Mouse (Mus musculus) brain, embryonic 18.5 days (tissue): ENCODE data around the gene Xpa.
"Not testable (repeated sequence)": the region's sequence is repeated elsewhere in the genome, so short reads cannot be mapped to it uniquely, and the experiment has no call there.

ENCODE experiments used
- DNase-seq: peaks from one replicate; pipeline ENCODE4 v3.0.0-alpha.2; 2012; ENCODE audit warnings: low read depth, low spot score

Gene Xpa

DNA sequence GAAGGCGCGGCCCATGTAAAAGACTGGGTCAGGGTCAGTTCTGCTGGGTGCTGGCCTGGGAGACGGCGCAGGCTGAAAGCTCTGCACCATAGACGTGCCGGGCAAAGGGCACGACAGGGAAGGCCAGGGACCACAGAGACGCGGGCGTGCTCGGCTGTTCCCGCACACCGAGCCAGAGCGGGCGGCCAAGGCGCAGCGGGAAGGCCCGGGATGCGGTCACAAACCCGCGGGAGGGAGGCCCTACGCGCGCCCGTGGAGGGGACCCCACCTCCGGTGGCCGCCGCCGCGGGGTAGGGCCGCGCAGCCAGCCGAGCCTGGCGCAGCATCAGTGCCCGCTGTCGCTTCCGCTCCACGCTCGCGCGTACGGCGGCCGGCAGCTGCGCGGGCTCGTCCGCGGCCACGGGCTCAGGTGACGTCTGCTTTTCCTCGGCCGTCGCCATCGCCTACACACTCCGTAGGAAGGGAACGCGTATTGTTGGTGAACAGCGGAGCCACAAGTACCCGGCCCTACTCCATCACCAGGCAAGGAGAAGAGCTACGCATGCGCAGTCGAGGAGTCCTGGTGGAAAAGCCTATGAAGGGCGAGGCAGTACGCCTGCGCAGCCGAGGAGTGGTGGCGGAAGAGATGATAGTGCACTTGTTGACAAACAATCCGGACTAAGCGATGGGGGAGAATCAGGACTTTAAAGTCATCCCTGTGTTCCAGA lies at the start of gene Xpa:
Gene Xpa, minus strand, starts transcription at position 531 of the 707 bp plus-strand sequence.
- peak; percentile 93 for DNase-seq

- DNase-seq = no peak
Measured at GRCm38 (mm10) chr4:46235871-46236270, 39.8 kb upstream of the Xpa start.

- DNase-seq = no peak
Measured at GRCm38 (mm10) chr4:46234739-46235138, 38.6 kb upstream of the Xpa start.

DNA sequence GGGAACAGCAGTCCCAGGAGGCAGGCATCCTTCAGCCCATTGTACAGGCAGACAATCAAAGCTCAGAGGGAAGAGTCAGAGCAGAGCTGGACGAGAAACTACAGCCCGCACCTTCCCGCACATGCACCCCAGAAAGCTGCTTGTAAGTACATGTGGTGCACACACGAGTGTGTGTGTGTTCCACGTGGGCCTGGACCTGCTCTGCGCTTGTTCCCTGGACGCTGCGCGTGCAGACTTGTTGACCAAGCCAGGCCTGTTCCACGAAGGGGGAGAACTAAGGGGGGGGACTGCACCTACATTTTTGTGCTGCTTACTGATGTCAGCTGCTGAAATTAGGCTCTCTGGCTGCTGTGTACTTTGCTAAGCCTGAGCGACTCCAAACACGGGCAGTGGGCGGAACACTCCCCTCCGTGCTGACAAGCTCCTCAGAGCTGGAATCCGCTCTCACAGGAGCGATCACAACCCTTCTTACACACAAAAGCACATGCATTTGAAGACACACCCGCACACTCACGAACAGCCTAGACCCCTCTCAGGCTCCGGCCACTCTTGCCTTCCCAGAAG lies 30.9 kb upstream of the Xpa start:
- DNase-seq = no peak

GRCm38 (mm10) chr4:46221090-46221489 lies 25.0 kb upstream of the Xpa start:
- no peak for DNase-seq

DNA sequence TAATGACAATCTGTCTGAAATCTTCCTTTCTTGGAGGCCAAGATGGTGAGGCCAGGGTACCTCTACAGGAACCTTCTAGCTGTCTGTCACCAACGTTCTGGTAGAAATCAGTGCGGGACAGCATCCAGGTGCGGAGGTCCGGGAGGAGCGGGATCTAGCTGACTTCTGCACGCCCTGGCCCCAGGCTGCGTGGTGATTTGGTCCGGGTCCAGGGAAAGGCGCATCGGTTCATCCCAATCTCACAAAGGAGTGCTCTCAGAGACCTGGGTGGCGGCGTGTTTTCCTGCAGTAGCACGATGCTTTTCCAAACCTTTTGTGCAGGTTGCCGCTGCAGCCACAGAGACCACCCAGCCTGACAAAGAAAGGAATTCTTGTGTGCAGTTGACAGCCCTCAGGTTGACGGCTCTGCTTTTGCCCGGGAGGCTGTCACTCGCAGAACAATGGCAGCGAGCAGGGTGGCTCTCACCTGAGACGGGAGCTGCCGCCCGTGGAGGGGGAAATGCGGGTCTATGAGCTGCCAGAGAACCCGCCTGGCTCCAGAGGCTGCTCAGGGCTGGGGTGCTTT lies 6.5 kb upstream of the Xpa start:
- DNase-seq = no peak

DNA sequence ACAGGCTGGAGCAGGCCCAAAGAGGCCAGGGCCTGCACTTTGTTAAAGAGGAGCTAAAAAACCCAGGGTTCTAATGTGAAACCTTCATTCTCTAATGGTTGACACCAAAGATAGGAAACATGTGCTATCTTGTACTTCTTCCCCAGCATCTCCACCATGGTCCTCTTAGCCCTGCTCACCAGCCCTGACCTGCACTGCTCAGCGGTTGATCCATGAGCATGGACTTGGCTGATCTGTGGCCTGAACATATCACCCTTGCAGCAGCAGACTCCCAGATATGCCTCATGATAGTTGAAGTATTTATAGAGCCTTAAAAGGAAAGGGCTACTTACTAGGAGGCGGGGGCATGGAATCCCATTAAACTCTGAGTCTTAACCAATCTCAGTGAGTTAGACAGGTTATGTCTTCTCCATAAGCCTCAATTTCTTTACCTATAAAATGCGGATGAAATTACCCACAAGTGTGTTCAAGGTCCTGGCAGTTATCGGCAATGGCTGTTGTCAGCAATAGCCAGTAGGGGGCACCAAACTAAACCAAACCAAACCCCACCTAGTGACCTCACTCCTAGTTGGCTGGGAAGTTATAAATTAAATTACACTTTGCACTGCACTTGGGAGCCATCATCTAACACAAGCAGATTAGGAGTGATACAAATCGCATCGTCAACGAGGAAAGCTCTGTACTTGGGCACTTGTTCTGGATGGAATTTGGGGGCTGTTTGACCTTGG lies 5.9 kb upstream of the Xpa start:
- DNase-seq = peak; percentile 62

DNA sequence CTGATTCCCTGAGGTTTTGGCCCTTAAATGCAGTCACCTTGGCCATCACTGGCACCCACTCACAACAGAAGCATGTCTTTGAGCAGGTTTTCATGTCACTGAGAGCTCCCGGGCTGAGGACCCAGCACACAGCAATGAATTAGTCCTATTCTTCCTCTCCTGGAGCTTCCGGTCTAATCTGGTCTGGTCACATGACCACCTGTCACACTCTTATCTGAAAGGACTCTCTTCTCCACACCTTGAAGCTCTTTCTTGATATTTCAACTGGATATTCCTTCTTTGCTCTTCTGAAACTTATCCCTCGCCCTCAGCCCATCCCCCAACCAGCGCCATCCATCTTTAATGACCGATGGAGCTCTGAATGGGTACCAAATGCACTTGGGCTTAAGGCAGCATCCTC lies 2.0 kb upstream of the Xpa start:
- no peak for DNase-seq

DNA sequence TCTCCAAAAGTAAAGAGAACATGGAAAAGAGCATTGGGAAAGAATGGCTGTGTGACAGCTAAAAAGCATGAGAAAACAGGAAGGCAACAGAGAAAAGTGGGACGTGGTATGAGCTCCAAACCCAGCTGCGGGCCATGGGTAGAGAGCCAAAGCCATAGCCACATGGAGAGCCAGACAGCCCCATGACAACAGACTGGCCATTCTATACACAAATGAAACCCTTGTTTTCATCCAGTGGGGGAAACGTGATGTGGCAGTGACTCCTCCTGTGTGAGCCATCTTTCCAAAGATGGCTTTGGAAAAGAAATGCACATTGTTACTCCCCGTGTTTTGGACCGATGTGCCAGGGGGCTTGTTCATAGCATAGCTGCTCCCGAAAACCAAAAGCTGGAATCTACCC lies 402 bp upstream of the Xpa start:
- no peak for DNase-seq

GRCm38 (mm10) chr4:46192011-46192410 lies 4.1 kb downstream of the Xpa start:
- DNase-seq = not testable (repeated sequence)

DNA sequence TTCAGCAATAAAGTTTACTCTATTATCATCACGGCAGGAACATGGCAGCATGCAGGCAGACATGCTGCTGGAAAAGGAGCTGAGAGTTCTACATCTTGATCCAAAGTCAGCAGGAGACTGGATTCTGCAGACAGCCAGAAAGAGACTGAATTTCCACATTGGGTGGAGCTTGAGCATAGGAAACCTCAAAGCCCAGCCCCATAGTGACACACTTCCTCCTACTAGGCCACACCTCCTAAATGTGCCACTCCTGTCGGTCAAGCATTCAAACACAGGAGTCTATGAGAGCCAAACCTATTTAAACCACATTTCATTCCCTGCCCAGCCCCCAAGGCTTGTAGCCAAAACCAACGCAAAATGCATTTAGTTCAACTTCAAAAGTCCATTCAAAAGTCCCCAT lies 9.6 kb downstream of the Xpa start:
- DNase-seq = no peak

DNA sequence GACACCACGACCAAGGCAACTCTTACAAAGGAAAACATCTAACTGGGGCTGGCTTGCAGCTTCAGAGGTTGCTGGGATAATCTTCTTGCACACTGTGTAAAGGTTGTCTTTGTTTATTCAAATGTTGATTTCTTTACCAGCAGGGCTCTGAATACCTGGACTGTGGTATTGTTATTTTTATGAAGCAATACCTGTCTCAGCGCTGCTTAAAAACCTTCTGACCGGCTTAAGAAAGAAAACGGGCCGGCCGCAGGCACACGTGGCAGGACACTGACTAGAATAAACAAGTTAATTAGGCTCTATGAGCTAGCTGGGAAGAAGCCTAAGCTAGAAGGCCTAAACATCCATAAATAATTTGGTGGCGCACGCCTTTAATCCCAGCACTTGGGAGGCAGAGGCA lies 10.2 kb downstream of the Xpa start:
- no peak for DNase-seq

DNA sequence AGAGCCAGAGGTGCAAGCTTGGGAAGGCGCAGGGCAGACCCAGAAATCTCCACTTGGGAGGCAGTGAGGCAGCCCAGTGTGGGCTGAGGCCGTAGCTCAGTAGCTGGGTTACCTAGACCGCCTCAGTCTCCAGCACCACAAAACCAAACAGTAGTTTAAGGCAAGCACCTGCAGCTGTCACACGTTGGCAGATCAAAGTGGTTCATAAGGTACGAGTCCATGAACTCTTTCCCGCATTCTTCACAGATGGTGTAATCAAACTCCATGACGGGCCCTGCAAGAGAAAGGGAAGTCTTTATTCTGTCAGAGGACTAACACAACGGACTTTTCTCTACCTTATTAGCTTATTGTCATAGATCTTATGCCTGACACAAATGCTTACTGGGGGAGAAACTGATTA lies 10.7 kb downstream of the Xpa start:
- DNase-seq = no peak

DNA sequence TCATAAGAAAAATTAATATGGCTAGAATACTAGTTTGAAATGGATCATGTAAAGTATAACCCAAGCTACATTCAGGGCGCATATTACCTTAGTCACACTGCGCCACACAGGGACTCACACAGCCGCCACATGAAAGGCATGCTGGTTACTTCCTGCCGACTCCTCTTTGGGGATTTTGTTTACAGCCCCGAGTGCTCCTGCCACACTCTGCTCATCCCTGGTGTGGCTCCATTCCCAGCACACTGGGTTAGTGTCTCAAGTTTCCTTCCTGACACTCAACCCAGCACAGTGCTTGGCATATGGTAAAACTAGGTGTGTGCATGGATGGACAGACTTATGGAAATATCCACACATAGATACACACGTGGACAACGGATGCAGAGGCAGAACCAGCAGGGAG lies 13.9 kb downstream of the Xpa start:
- no peak for DNase-seq

DNA sequence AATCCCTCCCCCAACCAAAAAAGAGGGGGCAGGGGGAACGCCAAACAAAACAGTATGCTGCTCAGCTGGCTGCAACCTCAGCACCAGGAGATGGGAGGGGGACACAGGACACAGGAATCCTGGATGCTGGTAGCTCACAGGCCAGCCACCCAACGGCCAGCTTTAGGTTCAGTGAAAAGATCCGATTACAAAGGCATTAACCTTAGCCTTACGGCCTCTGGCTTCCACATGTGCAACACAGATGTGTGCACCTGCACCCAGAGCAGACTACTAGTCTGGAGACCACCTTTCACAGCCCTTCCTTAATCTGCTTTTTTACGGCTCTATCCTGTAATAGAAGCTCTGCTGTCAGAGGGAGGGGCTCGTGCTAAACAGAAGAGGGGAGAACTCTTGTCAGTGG lies 14.9 kb downstream of the Xpa start:
- DNase-seq = no peak

DNA sequence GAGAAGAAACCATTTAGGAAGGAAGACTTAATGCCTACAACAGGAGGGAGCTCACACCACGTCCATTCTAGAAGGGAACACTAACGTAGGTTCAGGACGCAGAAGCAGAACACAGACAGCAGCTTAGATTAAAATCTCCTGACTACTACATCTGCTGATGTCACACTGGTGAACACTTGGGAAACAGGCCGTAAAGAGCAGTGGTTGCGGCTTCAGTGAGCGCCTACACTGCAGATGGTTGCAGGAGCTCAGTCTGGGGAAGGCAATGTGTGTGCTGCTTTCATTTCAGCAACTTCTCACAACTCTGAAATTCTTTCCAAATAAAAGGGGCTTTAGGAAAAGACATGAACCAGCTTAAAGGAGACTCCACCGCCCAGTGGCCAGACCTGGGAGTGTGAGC lies 18.6 kb downstream of the Xpa start:
- DNase-seq = no peak

DNA sequence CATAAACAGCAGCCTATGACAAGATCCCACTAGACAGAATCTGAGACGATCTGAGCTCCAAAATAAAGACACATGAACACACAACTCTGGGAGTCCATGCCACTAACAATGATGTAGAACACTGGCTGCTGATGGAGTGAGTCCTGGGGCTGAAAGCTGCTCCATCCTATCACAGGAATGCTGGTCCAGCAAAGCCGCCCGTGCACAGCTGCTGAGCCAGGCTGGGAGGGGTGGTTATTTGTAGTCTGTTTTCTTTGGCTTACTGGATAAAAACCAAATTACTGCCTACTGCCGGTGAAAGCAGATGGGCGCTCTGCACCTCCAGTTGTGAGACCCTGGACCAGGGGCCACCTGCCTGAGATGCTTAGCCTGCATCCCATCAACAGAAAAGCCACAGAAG lies 19.1 kb downstream of the Xpa start:
- DNase-seq = no peak

DNA sequence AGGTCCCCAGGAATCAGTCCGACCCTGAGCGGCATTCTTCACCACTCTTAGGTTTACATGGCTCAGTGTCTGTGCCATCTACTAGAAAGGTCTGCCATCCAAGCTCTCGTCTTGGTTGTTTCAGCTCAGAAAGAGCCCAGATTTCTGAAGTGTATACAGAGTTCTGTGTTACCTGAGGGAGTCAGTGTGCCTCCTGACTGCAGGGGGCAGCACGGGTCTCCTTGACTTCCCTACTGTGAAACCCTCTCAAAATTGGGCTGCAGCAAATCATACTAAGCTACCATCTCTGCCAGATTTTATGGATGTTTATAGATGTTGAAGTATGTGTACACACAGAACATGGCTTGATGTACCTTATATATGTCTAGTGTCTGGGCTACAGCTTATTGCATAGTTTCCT lies 19.8 kb downstream of the Xpa start:
- no peak for DNase-seq

- no peak for DNase-seq
Measured at GRCm38 (mm10) chr4:46171761-46172160, 24.4 kb downstream of the Xpa start.

DNA sequence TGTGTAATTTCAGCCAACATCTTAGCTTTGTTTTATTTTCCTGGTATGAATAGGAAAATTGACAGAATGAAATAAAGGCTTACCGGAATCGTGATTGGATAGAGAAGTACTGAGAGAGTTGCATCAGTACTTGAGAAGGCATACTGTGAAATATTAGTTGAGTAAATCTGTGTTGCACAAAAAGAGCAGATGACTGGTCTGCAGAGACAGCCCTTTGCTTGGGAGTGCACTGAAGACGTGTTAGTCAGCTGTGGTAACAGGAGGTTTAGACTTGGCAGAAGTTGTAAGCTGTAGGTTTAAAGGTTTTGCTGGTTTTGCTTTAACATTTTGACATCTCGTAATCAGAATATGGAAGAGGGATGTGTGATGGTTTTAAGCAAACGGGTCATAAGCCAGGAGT lies 30.3 kb downstream of the Xpa start:
- DNase-seq = no peak

- no peak for DNase-seq
Measured at GRCm38 (mm10) chr4:46164027-46164426, 32.1 kb downstream of the Xpa start.

DNA sequence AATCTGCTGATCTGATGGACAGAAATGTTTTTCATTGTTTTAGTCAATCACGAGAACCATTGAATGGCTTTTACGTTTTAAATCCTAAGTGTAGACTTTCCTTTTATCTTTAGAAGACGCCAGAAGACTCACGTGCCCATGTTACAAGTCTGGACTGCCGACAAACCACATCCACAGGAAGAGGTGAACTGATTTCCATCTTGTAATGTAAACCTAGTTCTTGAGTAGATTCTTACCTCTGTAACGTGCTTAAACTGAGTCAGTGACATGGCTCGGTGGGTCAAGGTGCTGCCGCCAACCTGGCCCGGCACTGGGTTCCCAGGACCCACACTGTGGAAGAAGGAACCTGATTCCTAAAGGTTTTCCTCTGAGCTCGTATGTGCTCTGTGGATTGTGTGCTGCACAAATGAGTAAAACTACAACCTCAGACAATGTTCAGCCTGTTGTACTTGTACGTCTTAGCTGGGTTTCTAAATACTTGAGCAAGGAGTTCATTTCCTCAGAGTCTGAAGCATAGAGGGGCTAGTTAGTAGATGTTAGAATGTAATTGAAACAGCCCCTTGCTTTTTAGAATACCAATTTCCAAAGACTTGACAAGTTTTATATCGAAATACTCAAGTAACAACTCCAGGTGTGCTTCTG lies 44.1 kb downstream of the Xpa start:
- no peak for DNase-seq
